Mouse (Mus musculus) urinary bladder, adult 18-20 months (tissue): ENCODE data around the gene Nup214.
A peak's percentile ranks its signal among the peaks of the same experiment; 100 is the strongest.

Experiments used
- DNase-seq, 2 experiments: peaks; one replicate each; pipeline ENCODE4 v3.0.0; 2022; ENCODE audit warnings: low spot score in 2 of 2, mixed read lengths in 2 of 2

Nup214 gene

GRCm38 (mm10) chr2:32070747-32071146 lies 96.5 kb downstream of the Nup214 start:
- DNase-seq = no peak

- DNase-seq = no peak
These were observed 100.2 kb downstream of the Nup214 start for GRCm38 (mm10) chr2:32074404-32074803.

GRCm38 (mm10) chr2:32075368-32075767 lies 101.1 kb downstream of the Nup214 start:
- DNase-seq = no peak

GRCm38 (mm10) chr2:32077744-32078143 lies 103.5 kb downstream of the Nup214 start:
- DNase-seq = no peak

GRCm38 (mm10) chr2:32078522-32078921 lies 104.3 kb downstream of the Nup214 start:
- no peak for DNase-seq

GRCm38 (mm10) chr2:32079191-32079725 lies 105.0 kb downstream of the Nup214 start:
- no peak for DNase-seq

- DNase-seq = no peak
These were observed 106.4 kb downstream of the Nup214 start for GRCm38 (mm10) chr2:32080681-32081080.

- no peak for DNase-seq
These were observed 107.2 kb downstream of the Nup214 start for GRCm38 (mm10) chr2:32081296-32081929.

GRCm38 (mm10) chr2:32082229-32082628 lies 108.0 kb downstream of the Nup214 start:
- no peak for DNase-seq

GRCm38 (mm10) chr2:32083159-32084011 lies 109.1 kb downstream of the Nup214 start:
- peak; percentile 9 to 42 for DNase-seq

- DNase-seq = peak in 1 of 2 experiments; percentile 17
These were observed 110.1 kb downstream of the Nup214 start, which contains the start of gene Fam78a for GRCm38 (mm10) chr2:32084111-32084871. Fam78a (minus strand) TSS chr2:32084857.

- no peak for DNase-seq
These were observed 110.6 kb downstream of the Nup214 start for GRCm38 (mm10) chr2:32084872-32085199.

GRCm38 (mm10) chr2:32085231-32085630 lies 111.0 kb downstream of the Nup214 start:
- no peak for DNase-seq

GRCm38 (mm10) chr2:32087606-32088005 lies 113.4 kb downstream of the Nup214 start:
- no peak for DNase-seq

- peak in 1 of 2 experiments; percentile 7 for DNase-seq
These were observed 114.2 kb downstream of the Nup214 start for GRCm38 (mm10) chr2:32088372-32088981.

- DNase-seq = no peak
These were observed 115.4 kb downstream of the Nup214 start for GRCm38 (mm10) chr2:32089606-32090005.

GRCm38 (mm10) chr2:32090145-32090544 lies 115.9 kb downstream of the Nup214 start:
- no peak for DNase-seq

- no peak for DNase-seq
These were observed 117.7 kb downstream of the Nup214 start for GRCm38 (mm10) chr2:32091956-32092355.

GRCm38 (mm10) chr2:32094001-32094707 lies 119.9 kb downstream of the Nup214 start:
- no peak for DNase-seq

- peak; percentile 19 to 23 for DNase-seq
These were observed 121.3 kb downstream of the Nup214 start, which contains the start of gene Plpp7 for GRCm38 (mm10) chr2:32095351-32096121. Plpp7 (plus strand) TSS chr2:32095528.
